Mouse (Mus musculus) neutrophil, adult 5-6 weeks (primary cell): Measurements from ENCODE around the gene Pxk. TPM values are rescaled to one million over a fixed set of nuclear protein-coding genes. Genes with fewer than 3 reads are reported as not detected.

Experiments
- ATAC-seq: fragments of 151-379, 151-347 bp; 2 replicates; pipeline ENCODE4 v1.8.0; 2017; ENCODE audit warnings: mild to moderate bottlenecking, moderate TSS enrichment; ENCODE audit not compliant: insufficient number of reproducible peaks, poor library complexity, low FRiP score, severe bottlenecking; ENCODE audit errors: extremely low read depth
- total RNA-seq: library from RNA; stranded (forward); fragments of 200-1000 nt; gene quantifications from 2 replicates; pipeline ENCODE4 v1.2.3, GENCODE M21; 2017

Gene Pxk
- 196 and 202 TPM in 2 replicates for total RNA-seq

DNA sequence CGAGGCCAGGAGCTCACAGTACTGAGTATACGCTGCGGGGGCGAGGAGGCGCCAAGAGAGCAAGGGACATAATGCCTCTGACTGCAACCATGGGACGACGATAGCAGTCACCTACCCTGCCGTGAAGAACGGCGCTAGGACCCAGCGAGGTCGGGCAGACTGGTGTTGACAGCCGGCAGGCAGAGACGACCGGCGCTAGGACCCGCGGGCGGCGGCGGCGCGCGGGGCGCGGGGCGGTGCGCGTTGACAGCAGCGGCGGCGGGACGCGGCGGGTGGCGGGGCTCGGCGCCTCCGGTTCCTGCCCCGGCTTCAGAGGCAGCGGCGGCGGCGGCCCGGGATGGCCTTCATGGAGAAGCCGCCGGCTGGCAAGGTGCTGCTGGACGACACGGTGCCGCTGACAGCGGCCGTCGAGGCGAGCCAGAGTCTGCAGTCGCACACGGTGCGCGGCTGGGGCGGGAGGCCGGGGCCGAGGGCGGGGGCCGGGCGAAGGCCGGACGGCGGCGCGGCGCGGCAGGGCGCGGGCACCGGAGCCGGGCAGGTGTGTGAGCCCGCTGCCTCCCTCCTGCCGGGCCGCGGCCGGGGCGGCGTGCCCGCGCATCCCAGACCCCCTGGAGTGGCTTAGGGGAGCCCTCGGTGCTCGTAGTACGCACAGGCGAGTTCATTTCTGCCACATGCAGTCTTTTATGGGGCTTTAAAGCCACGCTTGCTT is at the start of gene Pxk:
TSS of gene Pxk (plus strand) at position 234 of the 709 bp plus-strand sequence.
- peak; percentile 87 for ATAC-seq

DNA sequence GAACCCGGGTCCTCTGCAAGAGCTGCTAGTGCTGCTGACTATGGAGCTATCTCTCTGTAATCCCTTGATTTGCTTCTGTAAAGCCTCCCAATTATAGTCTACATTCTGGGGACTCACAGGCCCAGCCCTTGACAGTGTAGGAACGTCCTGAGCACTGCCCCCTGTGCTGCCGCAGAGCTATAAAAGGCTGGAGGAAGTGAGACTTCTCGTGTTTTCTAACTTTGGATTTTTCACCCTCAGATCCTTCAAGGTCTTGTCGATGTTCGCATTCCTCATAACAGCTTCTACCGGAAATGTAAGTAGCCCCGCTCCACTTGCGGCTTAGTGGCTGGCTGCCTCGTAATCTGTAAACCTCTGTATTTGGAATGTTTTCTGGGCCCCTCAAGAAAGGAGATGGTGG is 48.7 kb upstream of the Pxk start:
- no peak for ATAC-seq

DNA sequence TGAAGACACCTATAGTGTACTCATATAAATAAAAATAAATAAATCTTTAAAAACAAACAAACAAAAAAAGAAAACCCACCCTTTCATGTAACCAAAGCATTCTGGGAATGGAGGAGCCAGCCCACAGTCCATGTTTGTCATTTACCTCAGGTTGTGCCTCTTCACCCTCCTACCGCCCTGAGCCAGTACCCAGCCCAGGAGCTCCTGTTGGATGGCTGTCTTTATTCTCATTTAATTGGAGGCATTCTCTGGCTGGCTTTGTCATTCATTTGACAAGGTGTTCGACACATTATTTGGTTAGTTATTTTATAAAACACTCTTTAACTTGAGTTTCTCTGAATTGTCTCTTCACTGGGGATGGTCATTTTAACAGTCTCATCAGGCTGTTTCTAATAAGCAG is 46.1 kb upstream of the Pxk start:
- no peak for ATAC-seq

DNA sequence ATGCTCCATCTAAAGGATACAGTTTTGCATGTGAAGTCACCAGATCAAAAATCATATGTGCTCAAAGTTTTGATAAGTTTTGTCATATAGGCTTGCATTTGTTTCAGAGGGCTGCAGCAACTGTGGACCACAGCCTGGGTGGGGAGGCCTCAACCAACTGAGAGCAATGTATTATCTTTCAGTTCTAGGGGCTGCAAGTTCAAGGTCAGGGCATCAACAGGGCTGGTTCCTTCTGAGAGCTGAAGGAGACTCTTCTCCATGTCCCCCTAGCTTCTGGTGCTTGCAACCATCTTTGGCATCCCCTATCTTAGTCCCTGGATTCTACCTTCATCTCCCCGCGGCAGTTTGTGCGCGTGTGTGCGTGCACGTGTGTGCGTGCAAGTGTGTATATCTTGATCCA is 45.4 kb upstream of the Pxk start:
- no peak for ATAC-seq

DNA sequence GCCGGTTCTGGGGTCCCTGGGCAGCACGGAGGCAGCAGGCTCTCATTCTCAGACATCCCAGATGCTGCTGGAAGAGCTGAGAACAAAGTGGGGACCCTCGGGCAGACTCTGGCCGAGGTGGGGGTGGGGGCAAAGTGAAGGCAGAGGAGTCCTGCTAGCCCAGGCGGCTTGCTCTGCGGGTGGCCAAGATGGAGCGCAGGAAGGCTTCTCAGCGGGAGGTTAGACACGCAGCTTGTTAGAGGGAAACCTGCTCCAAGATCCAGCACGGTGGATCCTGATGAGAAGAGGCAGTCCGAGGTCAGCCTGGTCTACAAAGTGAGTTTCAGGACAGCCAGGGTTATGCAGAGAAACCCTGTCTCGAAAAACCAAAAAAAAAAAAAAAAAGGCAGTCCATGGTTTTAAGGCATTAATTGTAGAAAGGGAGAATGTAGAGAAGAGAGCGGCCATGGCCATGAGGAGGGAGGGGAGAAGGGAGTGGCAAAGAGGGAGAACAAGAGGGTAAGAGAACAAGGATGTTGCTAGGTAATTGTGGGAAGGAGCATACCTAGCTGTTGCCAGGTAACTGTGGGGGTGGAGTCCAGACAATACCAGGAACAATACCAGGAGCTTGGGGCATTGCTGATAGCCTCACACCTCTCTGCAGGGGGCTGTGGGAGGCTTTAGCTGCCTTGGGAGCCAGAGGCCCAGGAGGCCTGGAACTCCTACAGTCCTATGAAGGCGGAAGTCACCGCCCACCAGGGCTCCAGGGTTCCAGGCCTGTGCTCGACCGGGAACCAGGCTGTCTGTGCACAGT is 43.5 kb upstream of the Pxk start:
- ATAC-seq = no peak

DNA sequence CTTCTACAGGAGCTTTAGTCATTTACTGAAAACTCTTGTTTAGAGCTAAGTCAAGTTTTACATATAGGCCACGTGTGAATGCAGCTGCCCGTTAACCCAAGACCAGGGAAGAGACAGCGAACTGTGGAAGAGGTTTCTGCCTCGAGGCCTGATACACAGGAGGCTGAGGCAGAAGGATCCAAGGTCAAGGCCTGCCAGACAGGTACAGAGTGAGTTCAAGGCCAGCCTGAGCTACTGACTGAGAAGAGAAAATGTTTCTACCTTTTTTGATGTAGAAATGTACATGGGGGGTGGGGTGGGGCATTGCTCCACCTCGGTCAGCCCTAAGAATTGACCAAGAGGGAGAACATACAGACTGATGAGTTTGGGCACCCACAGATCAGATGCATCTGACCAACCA is 41.9 kb upstream of the Pxk start:
- ATAC-seq = no peak

DNA sequence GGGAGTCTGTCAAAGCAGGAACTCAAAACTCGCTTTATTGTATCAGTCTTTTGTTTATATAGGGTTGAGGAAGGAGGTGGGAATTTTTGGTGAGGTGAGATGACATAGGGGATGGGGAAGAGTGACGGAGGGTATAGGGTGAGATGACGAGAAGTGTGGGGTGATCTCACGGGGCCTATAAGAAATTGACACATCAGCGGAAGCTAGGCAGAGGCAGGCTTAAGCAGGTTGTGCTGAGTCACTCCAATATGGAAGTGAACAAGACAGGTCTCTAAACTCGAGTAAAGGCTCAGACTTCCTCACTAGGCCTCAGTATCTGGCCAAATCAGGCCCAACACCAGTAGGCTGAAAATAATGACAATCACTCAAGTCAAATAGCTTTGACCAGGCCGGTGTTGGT is 38.1 kb upstream of the Pxk start:
- no peak for ATAC-seq

DNA sequence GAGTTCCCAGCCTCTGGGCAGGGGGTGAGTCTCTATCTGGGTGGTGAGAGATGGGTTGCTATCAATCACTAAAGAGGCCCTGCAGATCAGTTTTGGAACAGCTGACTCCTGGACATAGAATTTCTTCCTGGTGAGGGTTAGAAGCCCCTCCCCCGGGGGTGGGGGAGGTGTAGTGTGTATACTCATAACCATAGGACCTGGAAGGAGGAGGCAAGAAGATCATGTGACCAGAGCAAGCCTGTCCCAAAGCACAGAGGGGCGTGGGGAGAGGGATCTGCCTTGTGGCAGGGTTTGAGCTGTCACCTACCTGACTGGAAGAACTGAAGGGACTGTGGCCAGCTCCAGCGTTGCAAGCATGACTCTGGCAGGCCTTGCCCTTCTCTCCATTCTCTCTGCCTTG is 35.9 kb upstream of the Pxk start:
- ATAC-seq = no peak

DNA sequence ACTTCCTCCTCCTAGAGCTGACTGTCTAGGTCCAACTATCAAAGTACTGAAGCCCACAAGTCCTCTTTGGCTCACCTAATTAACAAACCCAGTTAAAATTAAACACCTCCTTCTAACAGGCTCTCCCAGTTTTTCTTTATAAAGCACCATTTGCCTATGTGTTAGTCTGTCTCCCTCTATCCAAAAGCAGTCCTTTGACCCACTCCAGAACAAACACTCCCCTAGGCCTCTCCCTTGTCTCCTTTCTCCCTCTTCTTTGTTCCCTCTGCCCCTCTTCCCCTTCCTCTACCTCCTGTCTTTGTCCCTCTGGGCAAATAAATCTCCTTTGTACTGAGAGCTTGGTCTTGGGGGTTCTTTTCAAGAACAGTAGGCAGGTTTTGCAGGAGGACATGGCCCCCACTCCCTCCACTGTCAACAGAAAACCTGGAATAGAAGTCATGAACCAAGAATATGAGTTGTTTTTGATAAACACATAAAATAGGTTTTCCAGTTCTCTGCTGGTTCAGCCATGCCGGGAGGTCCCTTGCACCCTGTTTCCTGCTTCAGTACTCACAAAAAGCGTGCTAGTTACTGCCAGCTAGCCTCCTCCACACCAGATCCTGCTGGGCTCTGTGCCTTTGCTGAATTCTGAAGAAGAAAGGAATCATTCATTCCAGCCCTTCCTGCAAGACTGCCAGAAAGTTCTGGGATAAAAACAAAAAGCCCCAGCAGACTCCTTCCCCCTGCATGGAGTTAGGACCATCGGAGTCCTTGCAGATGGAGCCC is 35.3 kb upstream of the Pxk start:
- no peak for ATAC-seq

DNA sequence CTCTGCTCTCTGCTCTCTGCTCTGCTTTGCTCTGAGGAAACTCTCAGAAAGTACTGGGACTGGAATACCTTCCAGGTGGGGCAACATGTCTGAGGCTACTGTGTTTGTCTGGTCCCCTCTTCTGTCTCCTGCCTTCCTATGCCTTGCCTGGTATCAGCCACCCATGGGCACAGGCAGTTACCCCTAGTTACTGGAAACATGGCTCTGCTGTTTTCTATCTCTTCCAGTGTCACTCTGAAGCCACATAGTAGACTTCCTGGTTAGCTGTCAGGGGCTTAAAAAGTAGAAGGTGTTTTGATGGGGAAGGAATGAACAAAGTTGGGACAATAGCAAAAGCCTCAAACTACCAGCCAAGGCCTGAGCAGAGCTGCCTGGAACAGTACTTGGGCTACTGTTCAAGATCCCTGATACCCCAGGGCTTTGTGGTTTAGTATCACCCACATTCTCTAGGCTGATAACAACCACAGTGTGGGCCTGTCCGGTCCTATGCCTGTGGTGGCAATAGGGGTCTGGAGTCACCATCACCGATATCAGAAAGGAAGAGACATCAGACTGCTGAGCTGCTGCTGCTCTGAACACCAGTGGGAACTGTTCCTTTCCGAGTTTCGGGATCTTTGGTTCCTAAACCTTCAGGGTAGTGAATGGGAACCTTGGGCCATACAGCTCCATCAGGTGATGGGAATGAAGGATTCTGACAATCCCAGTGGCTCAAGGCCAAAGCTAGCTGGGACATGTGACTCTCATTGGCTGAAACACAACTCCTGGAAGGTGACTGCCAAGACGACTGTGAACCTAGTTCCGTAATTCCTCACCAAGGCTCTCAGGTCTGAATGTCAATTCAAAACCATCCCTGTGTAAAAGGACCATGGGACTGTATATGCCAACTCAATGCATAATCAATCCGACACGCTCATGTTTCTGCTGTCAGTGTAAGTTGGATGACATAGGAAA is 33.9 kb upstream of the Pxk start:
- no peak for ATAC-seq

DNA sequence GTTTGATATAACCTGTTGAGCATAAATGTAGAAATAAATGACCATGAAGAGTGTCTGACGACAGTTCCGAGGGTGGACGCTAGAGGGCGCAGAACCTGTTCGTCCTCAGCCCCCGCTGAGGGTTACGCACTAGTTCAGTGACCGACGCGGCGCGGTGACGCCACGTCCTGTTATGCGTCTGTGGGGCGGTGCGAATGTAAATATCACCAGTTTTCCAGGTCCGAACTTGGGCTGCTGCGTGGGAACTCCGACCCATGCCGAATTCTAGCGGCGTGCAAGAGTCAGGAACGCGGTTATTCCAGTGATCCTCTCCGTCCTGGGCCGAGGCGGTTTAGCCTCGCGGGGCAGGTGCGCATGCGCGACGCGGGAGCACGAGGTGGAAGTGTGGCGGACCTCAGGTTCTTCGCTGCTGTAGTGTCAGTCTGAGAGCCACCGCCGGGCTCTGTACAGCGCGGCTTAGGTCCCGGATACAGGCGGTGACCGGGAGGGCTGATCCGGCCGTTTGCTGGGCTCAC is 17.8 kb upstream of the Pxk start, which contains the start of gene Rpp14:
TSS of gene Rpp14 (plus strand) at position 203 of the 515 bp plus-strand sequence.
- peak; percentile 98 for ATAC-seq

DNA sequence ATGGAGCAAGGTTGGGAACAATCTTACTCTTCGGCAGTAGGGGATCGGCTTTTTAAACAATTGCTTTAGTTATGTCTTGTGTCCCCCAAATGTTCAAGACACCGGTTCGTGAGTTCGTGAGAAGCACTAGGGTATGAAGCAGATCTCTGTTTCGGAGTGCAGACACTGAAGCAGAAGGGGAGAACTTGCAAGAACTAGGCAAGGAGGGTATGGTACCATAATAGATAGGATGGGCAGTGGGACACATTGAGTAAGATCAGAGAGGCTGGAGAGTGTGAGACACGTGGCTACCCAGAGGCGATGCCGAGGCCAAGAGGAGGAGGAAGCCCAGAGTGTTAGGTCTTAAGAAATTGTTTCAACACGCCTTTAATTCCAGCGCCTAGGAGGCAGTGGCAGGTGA is 17.3 kb upstream of the Pxk start:
- ATAC-seq = no peak

DNA sequence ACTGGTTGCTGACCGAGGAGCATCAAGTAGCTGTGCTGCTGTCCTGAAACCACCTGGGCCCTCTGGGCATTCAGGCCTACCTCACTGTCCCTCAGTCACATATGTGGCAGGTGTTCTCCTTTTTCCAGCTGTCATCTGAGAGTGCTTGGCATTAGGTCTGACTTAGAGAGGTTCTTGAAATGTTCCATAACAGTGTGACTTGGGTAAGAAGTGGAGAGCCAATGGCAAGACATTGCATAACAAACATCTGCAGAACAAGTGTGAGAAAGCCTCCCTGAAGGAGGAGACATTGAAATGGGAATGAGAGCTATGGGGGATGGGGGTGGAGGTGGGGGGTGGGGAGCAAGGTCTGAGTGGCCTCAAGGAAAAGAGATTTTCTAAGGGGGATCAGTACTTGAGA is 15.1 kb upstream of the Pxk start:
- ATAC-seq = no peak

DNA sequence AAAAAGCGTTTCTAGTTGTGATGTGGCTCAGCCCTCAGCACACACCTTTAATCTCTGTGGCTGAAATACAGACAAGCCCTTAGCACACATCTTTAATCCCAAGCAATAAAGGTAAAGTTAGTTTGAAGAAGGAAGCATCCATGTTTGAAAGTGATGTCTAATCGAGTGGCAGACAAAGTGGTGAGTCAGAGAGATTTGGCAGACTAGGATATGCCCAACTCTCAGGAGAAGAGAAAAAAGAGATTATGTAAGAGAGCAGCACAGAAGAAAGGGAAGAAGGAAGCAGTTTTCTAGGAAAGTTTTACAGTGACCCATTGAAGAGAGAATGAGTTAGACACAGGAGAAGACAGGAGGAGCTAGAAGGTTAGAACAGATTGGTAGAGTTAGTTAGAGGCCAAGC is 9.0 kb upstream of the Pxk start:
- ATAC-seq = no peak

DNA sequence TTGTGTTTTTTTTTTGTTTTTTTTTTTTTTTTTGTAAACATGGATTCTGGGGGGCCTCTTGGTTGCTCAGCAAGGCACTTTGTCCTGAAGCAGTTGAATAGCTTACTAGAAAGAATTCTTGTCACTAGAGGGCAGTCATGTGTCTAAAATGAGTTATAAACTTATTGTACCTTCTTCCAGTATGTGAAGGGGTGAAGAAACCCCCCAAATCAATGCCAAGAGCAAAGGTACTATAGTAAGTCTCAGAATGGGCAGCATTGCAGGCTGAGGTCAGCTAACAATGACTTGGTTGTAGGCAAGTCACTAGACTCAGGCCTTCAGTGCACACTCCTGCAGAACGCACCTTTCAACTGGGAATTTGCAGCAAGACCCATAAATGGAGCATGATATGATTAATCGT is 5.4 kb upstream of the Pxk start:
- peak; percentile 57; the same call in 1 of the 2 replicates for ATAC-seq

DNA sequence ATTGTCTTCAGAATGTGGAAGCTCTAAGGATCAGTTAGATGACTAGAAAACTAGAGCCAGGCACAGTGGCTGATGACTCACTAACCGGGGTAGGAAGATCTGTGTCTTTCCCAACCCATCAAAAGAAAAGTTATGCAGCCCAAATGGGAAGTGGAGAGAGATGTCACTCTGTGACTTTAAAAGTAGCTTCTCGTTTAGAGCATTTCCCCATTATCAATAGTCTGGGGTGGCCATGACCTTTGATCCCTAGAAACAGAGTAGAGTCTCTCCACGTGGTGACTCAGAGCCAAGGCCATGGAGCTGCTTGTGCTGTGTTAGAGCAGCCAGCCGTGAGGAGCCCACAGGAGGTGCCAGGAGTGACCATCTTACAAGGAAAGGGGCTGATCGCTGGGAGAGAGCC is 4.6 kb upstream of the Pxk start:
- ATAC-seq = peak; percentile 47; the same call in 1 of the 2 replicates

DNA sequence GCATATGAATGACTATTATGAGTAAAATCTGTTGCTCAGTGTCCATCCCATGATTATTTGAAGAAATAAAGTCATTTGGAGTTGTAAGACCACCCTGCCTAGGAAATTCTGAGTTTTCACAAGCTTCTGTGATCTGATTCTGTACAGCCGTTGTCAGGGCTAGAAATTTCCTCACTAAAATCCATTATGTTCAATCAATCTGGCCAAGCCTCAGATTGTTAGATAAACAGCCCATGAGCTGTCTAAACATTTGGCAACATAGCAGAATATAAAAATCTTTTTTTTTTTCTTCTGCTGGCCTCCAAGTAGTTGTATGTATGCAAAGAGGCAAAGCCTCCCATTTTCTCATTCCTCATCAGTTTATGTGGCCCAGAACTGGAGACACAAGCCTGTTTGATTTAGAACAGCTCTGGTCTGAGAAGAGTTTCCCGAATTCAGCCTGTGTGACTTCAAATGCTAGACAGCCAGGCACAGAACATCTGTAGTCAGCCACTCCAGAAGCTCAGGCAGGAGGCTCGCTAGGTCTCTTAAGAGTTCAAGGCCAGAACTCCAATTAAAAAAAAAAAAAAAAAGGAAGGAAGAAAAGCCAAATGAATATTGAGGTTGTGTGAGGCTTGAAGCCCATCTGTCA is 3.0 kb upstream of the Pxk start:
- no peak for ATAC-seq

DNA sequence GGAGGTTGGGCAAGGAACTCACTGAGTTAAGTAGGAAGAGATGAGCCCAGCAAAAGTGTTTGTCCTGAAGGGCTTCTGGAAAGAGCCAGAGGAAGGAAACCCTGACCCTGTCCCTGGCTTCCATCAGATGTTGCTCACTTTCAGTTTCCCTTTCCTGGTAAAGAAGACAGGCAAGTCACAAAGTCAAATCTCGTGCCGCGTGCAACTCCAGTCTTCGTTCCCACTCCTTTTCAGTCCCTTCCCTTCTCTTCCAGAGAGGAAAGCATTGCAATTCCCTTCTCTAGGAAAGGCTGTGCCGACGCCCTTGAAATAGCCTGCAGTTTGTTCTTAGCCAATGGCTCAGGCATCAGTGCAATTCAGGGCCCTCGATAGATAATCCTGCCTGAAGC is 2.5 kb upstream of the Pxk start:
- ATAC-seq = no peak
